ENCODE assay signal across 11 mouse cellular contexts in the genomic region with DNA sequence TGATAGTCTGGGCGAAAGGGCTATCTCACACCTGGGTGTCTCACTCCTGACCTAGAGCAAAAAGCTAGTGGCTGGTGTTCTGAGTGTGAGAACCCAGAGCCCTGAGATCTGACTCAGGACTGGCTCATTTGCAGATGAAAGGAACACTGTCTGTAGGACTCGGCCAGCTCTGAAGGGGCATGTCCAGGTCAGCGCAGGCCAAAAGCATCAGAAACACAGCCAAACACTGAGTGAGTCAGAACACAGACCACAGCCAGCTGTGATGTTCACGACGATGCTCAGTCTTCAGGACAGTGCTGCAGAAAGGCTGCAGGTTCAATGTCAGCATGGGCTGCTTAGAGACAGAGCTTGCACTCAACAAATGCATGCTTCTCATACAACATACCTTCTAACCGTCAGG.
"Had no signal": no experiment of that assay in that cellular context is flagged by ENCODE, and none has a peak within 500 bp of the region (broad histone marks: within the 10 kb centered on the region; RNA-seq: fewer than 3 reads in every experiment).

No protein-coding gene starts in this region.

- H3K9me3 ChIP-seq: limb, embryonic 15.5 days had no signal

- H3K36me3 ChIP-seq: limb, embryonic 15.5 days; liver, embryonic 12.5 days; midbrain, embryonic 10.5 days had no signal

- H3K27me3 ChIP-seq: limb, embryonic 15.5 days; liver, embryonic 12.5 days had no signal

- DNase-seq: kidney, postnatal 14 days; lung, embryonic 14.5 days; lung, postnatal 10 days; lung, postnatal 4 days; right cerebral cortex, postnatal 14 days; thymus, postnatal 4 days had no signal

- H3K27ac ChIP-seq: left cerebral cortex, adult 2 months; limb, embryonic 15.5 days; liver, embryonic 12.5 days; midbrain, embryonic 10.5 days had no signal

- ATAC-seq: liver, embryonic 12.5 days; midbrain, embryonic 16.5 days had no signal

- H3K4me3 ChIP-seq: left cerebral cortex, adult 2 months; limb, embryonic 15.5 days; liver, embryonic 12.5 days; midbrain, embryonic 10.5 days had no signal
